Mouse (Mus musculus) layer of hippocampus, adult 11-12 months (tissue): ENCODE data around the gene Gpc6.

Source experiments
- DNase-seq: peaks from one replicate; pipeline ENCODE4 v3.0.0; 2022; ENCODE audit warnings: low spot score

Gene Gpc6

GRCm38 (mm10) chr14:117611113-117611512 is 686.0 kb downstream of the Gpc6 start:
- no peak for DNase-seq

DNA sequence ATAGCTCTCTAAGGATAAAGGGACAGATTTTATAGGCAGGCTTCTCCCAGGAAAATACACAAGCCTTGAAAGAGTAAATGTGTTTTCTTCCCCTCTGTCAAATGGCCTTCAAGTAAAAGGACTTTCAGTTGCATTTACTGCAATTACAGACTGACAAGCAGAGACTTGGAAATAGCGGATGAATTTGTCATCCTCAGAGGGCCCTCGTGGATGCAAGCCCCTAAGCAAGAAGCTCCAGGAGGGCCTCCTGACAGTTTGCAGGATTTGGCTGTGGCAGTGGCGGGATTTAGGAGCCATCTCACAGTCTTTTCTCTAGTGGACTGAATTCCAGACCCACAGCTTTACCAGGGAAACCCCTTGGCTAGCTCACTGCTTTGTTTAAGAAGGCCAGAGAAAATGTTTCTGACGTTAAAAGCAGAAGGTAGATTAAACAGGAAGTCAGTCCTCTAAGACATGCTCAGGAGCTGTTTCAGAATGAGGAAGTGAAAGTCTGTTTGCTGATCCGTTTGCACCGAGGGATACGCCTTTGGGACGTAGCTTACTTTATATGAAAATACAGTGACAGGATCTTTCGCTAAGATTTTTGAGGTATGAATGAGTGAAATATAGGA is 700.1 kb downstream of the Gpc6 start:
- DNase-seq, result no peak

DNA sequence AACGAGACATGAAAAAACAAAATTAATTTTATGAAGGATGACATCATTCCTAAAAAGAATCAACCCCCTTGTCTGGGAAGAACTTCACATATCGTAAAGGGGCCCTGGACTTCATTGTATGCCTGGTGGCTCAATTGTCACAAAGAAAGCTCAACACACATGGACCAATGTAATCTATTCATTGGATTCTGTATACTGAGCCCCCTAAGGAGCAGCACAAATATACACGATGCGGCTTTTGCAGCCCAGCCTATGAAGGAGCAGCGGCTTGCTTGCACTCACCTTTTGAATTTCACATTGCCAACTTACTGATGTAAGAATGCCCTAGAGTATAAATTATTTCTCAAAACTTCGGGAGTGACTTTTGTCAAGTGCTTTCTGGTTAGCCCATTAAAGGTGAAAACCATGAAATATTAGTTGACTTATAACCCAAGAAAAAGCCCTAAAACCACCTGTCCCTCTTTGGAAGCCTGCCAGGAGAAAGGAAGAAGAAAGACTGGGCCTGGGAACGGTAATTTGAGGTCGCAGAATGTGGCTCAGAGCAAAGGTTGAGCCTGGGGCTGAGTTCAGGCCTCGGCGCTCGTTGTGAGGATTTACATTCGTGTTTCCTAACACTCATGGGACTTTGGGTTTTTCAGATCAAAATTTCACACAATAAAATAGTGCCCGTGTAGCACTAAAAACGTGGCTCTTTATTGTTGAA is 709.3 kb downstream of the Gpc6 start:
- no peak for DNase-seq

DNA sequence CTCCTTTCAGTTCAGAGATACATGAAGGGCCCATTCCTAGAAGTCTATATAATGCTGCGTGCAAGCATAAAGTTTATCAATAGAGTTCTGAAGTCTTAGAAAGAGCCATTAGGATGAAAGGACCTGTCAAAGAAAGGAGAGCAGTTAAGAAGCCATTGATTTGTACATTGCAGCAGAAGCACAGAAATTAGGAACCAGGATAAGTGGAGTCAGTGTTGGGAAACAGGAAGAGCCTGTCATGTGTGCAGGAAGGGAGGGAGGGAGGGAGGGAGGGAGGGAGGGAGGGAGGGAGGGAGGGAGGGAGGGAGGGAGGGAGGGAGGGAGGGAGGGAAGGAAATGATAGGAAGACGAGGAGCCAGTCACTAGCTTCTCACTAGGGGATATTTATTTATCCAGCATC is 716.7 kb downstream of the Gpc6 start:
- DNase-seq, result no peak

GRCm38 (mm10) chr14:117643069-117643468 is 718.0 kb downstream of the Gpc6 start:
- no peak for DNase-seq

GRCm38 (mm10) chr14:117648199-117648960 is 723.3 kb downstream of the Gpc6 start:
- no peak for DNase-seq

- DNase-seq, result no peak
Measured at GRCm38 (mm10) chr14:117650141-117650540, 725.0 kb downstream of the Gpc6 start.

DNA sequence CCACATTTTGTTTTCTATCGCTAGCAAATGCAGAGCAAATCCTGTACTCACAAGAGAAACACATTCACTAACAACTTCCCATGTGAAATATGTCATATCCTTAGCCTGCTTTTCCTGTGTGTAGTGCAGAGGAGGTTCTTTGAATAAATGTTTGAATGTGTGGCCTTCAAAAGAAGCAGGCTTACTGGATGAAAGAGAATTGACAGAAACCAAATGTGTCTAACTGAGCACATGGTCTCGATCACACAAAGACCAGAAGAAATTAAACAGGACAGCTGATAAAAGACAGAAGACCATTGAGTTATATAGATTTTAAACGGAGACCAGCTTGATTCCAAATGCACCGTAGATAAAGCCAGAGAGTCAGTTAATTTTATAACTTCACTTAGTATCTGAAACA is 726.2 kb downstream of the Gpc6 start:
- no peak for DNase-seq

- no peak for DNase-seq
Measured at GRCm38 (mm10) chr14:117651938-117652337, 726.8 kb downstream of the Gpc6 start.

GRCm38 (mm10) chr14:117655382-117655781 is 730.3 kb downstream of the Gpc6 start:
- no peak for DNase-seq

GRCm38 (mm10) chr14:117659198-117659761 is 734.2 kb downstream of the Gpc6 start:
- no peak for DNase-seq

- no peak for DNase-seq
Measured at GRCm38 (mm10) chr14:117662261-117662660, 737.1 kb downstream of the Gpc6 start.

- DNase-seq, result no peak
Measured at GRCm38 (mm10) chr14:117664796-117665195, 739.7 kb downstream of the Gpc6 start.

DNA sequence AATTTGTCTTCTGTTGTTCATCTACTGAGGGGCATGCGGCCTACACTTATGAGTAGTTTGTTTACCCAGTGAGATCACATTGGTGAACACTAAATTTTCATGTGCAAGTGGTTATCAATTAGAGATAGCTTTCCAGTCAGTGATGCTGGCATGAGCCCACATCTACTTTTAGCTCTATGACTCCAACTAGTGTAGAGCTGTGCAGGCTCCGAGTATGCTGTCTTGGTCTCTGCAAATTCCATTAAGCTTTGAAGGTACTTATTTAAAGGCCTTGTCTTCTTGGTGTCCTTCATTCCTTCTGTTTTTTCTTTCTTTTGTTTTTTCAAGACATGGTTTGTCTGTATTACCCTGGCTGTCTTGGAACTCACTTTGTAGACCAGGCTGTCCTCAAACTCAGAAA is 741.0 kb downstream of the Gpc6 start:
- DNase-seq, result no peak

DNA sequence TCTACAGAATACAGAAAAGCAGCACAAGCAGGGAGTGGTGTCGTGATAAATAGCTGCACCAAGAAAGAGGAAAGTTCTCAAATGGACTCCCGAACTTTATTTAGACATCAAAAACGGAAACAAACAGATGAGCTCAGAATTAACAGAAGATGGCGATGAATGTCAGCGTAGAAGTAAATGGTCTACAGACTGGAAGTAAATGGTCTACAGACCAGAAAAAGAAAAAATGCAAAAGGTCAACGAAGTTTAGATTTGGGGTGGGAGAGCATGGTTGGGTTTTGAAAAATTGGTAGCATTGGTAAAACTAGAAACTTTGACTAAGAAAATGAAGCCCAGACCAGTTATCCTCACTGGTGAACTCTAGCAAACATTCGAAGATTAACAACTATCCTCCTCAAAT is 748.4 kb downstream of the Gpc6 start:
- no peak for DNase-seq

DNA sequence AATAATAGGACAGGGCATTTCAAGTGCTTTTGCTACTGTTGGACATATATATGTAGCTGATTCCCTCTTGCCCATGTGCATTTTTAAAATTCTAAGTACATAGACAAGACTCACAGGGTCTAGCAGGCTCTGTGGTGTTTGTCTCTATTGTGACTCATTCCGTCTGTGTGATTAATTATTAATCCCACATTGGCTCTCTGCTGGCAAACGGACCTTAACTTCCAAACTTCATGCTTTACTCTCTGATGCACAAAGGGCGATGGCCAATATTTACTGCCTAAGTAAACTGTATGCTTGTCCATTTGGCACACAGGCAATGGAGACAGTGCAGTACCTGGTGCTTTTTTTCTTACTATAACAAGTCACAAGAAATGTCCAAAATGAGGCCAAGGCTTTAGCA is 749.4 kb downstream of the Gpc6 start:
- DNase-seq, result no peak

- no peak for DNase-seq
Measured at GRCm38 (mm10) chr14:117679926-117680325, 754.8 kb downstream of the Gpc6 start.

- DNase-seq, result no peak
Measured at GRCm38 (mm10) chr14:117681321-117681921, 756.3 kb downstream of the Gpc6 start.

- no peak for DNase-seq
Measured at GRCm38 (mm10) chr14:117683149-117683548, 758.0 kb downstream of the Gpc6 start.

- no peak for DNase-seq
Measured at GRCm38 (mm10) chr14:117689848-117690247, 764.7 kb downstream of the Gpc6 start.

GRCm38 (mm10) chr14:117695565-117695964 is 770.5 kb downstream of the Gpc6 start:
- no peak for DNase-seq

DNA sequence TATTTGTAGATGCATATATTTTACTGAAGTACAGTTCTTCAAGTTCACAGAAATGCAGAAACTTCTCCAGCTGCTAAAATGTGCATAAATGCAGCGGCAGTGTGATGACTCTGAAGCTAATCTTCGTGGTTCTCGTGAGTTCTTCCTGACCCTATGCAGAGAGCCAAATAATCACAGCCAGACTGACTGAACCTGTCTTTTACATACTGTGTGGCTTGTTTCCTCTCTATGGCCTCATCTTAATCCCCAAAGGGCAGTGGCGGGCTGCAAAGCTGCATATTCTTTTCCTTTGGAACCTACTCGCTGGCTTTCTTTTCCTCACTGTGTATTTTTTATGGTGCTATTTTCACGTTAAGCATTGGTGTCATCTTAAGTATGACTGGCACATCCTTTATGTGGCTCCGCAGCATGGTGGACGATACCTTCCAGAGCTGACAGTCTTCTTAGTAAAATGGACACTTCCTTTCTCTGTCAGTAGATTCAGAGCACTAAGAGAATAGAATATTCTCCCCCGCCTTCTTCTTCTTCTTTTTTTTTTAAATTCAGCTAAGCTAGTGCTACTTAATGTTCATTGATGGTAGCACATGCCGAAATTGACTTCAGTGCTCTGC is 775.7 kb downstream of the Gpc6 start:
- DNase-seq, result no peak
